Mouse (Mus musculus): ENCODE measurements around the gene Exosc8.

The Exosc8 gene

DNA sequence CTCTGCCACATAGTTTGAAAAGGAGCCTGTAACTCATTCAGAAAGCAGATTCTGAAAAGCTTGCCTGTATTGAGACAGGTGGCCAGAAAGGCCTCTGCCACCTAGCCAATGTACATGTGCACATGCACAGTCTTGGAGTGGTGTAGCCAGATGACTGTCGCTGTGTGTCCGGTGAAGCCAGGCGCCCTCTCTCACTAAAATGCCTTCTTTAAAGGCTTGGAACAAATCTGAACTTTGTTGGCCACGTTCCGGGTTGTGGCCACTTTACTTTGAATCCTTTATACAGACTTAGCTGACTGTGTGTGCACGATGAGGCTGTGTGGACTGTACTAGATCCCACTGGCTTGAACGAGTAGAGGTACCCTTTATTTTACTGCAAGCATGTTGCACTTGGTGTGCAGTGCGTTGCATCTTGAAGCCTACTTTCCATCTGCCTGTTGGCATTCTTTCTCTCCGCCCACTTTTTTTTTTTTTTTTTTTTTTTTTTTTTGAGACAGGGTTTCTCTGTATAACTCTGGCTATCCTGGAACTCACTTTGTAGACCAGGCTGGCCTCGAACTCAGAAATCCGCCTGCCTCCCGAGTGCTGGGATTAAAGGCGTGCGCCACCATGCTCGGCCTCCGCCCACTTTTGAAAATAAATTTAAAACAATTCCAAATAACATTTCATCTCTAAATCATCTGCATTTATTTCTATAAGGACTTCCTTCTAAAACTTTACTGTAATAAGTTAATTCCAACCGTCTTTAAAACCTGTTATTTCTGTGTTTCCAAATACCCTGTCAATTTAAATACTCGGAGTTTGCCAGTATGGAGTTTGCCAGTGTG, 1.1 kb upstream of the Exosc8 start:
- in situ Hi-C loops (cut with MboI, MseI) = loop anchor here (25.0 kb wide), 2 partner anchors 874 to 1274 kb away; partner anchors contain the start of genes Nhlrc3 (in 1 of the 2), Proser1 (in 1 of the 2) and Ufm1 (in 1 of the 2)

DNA sequence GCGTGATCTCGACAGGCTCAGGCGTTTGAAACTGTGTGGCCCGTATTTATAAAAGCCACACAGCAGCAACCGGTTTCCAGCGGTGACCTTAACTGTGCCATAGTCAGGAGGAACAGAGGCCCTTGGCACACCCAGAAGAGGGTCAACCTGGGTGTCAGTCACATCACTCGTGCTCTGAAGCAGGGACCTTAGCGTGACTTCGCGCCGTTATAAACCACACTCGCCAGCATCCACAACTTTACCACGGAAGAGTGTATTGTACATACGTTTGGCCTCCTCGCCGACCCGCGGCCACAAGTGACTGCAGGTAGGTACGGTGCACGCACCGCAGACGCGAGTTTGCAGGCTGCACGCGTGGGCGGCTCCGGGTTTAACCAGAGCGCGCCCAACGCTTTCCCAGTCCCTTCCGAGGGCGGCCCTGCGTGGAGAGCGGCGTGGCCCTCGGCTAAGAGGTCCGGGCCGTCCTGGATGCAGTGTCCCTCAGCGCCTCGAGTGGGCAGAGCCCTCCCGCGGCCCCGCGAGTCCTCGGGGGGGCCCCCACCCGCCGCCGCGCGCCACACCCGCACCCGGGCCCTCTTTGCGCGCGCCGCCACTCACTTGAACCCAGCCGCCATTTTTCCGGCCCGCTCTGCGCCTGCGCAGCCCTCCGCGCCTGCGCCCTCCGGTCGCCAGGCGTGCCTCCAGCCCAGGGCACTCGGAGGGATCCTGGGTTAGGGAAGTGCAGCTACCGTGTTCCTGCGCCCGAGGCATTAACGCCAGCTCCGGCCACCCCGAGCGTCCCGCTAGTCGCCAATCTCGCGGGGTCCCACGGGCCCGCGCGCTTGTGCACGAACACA, 564 bp downstream of the Exosc8 start:
- in situ Hi-C loops (cut with MboI, MseI) = loop anchor here (5.0 to 25.0 kb wide), 3 partner anchors 37 to 1272 kb away; partner anchors contain the start of genes Nhlrc3 (in 1 of the 2), Proser1 (in 1 of the 2) and Ufm1 (in 1 of the 2)

DNA sequence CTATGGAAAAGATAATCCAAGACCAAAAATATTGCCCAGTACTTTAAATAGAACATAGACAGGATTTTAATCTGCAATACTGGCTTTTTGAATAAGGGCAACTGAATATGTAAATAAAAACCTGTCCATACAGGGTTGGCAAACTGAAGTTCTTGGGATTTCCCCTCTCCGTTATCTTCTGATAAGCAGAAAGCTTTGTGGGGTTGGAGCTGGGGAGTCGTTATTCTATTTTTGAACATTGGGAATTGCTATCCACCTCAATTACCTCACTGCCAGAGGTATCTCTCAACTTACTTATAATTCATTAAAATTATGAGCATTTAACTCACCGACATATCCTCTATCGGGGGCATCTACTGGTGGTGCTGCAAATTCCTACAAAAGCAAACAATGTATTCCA, 2.8 kb downstream of the Exosc8 start:
- in situ Hi-C loops (cut with MboI, MseI) = loop anchor here (5.0 to 25.0 kb wide), 3 partner anchors 35 to 1270 kb away; partner anchors contain the start of genes Nhlrc3 (in 1 of the 2), Proser1 (in 1 of the 2) and Ufm1 (in 1 of the 2)

DNA sequence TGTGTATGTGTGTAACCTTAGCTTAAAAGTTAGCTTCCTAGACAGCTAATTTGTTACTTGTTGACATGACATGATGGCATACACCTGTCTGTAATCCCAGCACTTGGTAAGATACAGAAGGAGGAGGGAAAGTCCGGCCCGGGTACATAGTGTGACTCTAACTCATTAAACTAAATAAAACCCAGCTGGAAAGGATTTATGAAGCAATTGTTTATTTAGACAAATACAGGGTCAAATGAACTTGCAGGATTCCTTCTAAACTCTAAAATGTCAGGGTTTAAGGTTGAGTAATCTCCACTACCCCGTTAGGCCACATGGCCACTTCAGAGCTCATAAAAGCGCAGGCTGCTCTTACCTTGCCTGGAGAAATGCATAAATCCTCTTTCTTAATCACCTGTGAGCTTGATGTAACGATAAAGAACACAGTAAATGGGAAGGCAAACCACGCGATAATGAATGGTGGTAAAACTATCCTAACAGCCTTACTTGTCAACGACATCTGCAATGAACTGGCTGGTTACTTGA, 3.5 kb downstream of the Exosc8 start:
- in situ Hi-C loops (cut with MboI, MseI) = loop anchor here (5.0 to 25.0 kb wide), 3 partner anchors 34 to 1269 kb away; partner anchors contain the start of genes Nhlrc3 (in 1 of the 2), Proser1 (in 1 of the 2) and Ufm1 (in 1 of the 2)

DNA sequence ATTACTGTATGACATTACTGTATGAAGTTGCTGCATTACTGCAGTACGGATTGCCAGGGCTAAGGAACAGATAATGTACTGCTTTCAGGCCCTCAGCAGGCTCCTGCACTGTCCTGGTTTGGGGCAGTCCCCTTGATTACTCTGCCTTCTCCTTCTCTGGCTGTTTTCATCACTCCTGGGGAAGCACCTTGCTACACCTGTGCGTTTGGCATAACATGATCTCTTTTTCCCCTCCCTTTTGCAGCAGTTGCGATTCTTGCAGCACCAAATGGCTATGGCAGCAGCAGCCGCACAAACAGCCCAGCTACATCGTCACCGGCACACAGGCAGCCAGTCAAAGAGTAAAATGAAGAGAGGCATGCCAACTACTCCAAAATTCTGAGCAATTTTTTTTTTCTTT, 7.1 kb downstream of the Exosc8 start:
- in situ Hi-C loops (cut with MboI, MseI) = loop anchor here (10.0 to 25.0 kb wide), 3 partner anchors 697 to 1266 kb away; partner anchors contain the start of genes Nhlrc3 (in 1 of the 2), Proser1 (in 1 of the 2) and Ufm1 (in 1 of the 2)

DNA sequence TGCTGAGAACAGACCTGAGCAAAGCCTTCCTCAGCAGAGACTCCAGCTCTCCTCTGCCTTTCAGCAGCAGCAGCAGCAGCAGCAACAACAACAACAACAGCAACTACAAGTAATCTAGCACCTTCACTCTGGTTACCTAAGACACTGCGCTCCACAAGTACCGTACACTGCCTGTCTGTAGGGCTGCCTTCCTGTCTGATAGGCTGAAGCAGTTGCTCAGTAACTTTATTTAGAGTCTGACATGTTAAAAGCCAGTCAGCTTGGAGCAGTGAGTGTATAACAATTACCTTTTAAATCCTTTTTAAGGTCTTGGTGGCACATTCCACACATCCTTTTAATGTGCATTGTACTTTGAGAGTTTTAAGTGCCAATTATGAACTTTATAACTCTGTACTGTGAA, 7.6 kb downstream of the Exosc8 start:
- in situ Hi-C loops (cut with MboI, MseI) = loop anchor here (10.0 to 25.0 kb wide), 3 partner anchors 697 to 1265 kb away; partner anchors contain the start of genes Nhlrc3 (in 1 of the 2), Proser1 (in 1 of the 2) and Ufm1 (in 1 of the 2)

DNA sequence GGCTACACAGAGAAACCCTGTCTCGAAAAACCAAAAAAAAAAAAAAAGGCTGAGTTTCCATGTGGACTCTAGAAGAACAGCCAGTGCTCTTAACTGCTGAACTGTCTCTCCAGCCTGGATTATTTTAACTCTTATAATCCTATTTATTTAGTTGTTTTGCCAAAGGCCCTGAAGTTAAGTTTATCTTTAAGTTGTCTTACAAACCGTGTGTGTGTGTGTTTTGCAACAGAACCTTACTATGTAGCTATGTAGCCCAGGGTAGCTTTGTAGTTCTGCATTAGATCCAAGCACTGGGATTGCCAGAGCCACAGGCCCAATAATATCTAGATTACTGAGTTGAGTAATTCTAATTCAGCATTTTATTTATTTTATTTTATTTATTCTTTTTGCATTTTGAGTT, 9.8 kb downstream of the Exosc8 start:
- in situ Hi-C loops (cut with MboI, MseI) = loop anchor here (10.0 to 25.0 kb wide), 3 partner anchors 699 to 1263 kb away; partner anchors contain the start of genes Nhlrc3 (in 1 of the 2), Proser1 (in 1 of the 2) and Ufm1 (in 1 of the 2)

DNA sequence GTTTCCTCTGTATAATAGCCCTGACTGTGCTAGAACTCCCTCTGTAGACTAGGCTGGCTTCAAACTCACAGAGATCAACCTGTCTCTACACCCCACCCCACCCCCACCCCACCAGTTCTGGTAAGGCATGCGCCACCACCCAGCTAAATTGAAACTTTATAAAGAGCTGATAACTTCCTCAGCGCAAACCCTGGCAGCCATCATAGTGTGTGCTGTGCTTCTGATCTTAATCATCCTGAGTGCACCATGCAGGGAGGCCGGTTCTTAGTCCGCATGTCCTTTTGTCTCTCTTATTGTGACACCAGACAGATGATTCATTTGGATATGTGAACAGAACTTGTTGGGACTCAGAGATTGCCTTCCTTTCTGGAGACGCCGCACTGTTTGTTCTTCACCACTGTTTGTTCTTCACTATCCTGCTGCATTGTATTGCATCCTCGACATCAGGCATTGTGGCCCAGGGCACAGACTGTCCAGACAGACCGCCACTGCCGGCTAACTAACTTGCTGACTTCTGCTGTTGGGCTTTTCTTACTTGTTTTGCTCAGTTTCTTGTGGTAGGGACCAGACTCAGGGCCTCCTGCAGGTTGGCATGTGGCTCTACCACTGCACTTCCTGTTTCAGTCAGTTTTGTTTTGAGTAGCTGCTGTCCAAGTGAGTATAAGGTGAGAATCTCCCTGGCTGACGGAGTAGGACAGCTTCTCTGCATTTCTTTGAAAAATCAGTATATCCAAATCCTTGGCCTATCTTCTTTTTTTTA, 11.3 kb downstream of the Exosc8 start:
- in situ Hi-C loops (cut with MboI, MseI) = loop anchor here (10.0 to 25.0 kb wide), 3 partner anchors 701 to 1937 kb away; partner anchors contain the start of genes Nhlrc3 (in 1 of the 2) and Proser1 (in 1 of the 2)

DNA sequence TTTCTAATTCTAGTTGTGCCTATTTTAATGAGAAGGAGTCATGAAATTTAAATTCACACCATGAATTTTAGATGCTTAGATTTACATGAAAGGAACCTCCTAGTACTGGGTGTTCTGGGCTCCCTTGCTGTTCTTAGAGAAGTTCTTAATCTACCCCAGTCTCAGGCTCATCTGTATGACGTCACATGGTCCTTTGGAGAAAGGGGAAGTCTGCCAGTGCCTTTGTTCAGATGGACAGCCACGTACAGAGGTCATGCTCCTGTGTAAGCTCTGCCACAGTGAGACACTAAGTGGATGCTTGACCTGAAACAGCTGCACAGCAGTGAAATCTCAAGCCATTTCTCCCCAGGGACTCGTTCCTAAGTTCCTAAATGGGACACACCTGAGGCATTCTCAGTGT, 16.2 kb downstream of the Exosc8 start:
- in situ Hi-C loops (cut with MboI, MseI) = loop anchor here in 1 of 2 experiments (25.0 kb wide), 2 partner anchors 1257 to 1932 kb away; partner anchors contain the start of genes Nhlrc3 and Proser1

DNA sequence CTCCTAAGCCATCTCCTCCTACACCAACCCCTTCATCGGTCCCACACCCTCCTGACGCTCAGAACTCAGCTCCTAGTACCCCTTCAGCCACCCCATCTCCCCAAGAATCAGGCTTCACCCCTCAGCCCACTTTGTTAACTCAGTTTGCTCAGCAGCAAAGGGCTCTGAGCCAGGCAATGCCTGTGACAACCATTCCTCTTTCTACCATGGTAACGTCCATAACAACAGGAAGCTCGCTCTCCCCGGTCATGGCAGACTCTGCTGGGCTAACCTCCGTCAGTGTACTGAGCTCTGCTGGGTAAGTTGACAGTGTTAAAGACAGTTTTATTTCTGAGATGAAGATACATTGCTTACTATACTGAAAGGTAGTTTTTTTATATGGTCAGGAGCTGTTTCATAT, 17.8 kb downstream of the Exosc8 start:
- in situ Hi-C loops (cut with MboI, MseI) = loop anchor here in 1 of 2 experiments (25.0 kb wide), 2 partner anchors 1255 to 1930 kb away; partner anchors contain the start of genes Nhlrc3 and Proser1

DNA sequence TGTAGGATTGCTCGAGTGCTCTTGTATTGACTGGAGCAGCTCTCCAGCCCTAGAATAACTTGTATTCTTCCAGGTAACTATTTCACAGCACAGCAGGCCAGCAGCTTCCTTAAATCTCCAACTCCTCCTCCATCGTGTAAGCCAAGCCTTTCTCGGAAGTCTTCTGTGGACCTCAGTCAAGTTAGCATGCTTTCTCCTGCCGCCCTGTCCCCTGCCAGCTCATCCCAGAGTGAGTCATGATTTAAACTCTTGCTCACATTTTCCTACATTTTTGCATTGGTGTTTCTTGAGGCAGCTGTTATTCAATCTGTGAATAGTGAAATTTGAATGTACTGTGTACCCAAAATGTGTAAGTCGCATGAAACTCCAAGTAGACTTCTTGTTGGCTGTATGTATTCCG, 19.7 kb downstream of the Exosc8 start:
- in situ Hi-C loops (cut with MboI, MseI) = loop anchor here in 1 of 2 experiments (25.0 kb wide), 2 partner anchors 1253 to 1928 kb away; partner anchors contain the start of genes Nhlrc3 and Proser1

DNA sequence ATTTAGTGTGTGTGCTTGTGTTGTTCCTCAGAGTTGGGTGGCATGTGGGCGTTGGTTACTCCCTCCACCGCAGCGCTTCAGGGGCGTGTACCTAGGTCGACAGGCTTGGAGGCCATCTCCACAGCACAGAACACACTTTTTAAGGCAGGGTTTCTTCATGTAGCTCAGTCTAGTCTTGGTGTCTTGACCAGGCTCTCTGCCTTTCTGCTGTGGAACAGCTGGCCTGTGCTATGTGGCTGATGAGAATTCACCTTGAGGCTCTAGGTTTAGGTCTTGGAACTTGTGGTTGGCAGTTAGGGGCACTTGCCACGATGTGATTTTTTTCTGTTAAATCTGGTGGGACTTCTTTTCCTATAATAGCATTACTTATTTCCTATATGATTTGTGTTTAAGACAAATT, 20.9 kb downstream of the Exosc8 start, which contains the start of gene Gm21958:
Gene Gm21958 (minus strand): TSS at position 101 of the 400 bp plus-strand sequence.
- in situ Hi-C loops (cut with MboI, MseI) = loop anchor here in 1 of 2 experiments (25.0 kb wide), 2 partner anchors 1252 to 1927 kb away; partner anchors contain the start of genes Nhlrc3 and Proser1

DNA sequence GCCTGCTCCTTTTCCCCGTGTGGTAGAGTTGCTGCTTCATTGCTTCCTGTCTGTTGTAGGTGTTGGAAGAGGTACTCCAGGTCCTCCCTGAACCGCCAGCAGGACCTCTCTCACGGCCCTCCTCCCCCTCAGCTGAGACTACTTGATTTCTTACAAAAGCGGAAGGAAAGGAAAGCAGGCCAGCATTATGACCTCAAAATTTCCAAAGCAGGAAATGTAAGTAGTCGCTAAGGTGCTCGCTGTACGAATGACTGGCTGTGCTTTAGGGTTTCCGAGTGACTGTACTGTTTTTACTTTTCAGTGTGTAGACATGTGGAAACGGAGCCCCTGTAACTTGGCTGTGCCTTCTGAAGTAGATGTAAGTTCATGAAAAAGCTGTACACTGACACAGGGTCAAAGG, 26.2 kb downstream of the Exosc8 start:
- in situ Hi-C loops (cut with MboI, MseI) = loop anchor here in 1 of 2 experiments (25.0 kb wide), 2 partner anchors 1247 to 1922 kb away; partner anchors contain the start of genes Nhlrc3 and Proser1

DNA sequence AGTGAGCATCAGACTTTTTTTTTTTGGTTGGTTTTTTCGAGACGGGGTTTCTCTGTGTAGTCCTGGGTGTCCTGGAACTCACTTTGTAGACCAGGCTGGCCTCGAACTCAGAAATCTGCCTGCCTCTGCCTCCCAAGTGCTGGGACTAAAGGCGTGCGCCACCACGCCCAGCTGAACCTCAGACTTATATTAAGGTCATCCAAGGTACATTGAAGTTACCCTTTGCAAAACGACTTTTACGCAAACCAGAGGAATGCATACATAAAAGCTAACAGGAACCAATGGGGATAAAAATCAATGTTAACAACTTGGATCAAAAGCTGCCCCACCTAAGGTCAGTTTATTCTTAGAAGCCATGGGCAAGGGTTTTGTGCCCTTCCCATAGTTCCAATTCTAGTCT, 31.1 kb downstream of the Exosc8 start:
- in situ Hi-C loops (cut with MboI, MseI) = loop anchor here in 1 of 2 experiments (25.0 kb wide), 2 partner anchors 1242 to 1917 kb away; partner anchors contain the start of genes Nhlrc3 and Proser1

DNA sequence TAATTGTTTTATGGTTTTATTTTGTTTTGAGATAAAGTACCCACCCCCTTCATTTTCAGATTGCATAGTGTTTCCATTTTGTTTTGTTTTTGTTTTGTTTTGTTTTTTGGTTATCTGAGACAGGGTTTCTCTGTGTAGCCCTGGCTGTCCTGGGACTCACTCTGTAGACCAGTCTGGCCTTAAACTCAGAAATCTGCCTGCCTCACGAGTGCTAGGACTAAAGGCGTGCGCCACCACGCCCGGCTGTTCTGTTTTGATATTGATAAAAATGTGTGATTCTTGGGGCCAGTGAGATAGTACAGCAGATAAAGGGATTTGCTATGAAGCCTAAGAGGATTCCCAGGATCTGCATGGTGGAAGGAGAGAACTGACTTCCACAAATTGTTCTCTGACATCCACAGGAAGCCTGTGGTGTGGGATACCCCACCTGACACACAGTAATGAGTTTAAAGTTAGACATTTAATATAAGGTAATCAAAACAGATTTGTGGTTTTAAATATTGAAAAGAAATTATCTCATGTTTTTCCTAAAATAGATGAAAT, 35.4 kb downstream of the Exosc8 start:
- in situ Hi-C loops (cut with MboI, MseI) = loop anchor here (5.0 to 25.0 kb wide), 4 partner anchors 32 to 1913 kb away; partner anchors contain the start of genes Nhlrc3 (in 1 of the 2), Proser1 (in 1 of the 2) and Ufm1 (in 1 of the 2)

DNA sequence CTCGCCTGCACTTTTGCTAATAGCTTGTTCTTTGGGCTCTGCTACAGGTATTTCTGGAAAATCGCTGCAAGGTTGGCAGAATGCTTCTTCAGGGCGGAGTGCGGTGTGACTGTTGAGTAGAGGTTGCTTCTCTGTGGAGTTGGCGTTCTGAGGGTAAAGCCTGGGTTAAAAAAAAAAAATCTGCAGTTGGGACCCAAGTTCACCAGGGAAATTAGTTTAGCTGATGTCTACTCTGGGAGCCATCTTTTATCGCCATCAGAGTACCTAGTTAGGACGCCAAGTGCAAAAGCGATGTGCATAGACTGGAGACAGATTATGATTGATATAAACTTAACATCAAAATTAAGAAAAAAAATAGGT, 42.2 kb downstream of the Exosc8 start:
- in situ Hi-C loops (cut with MboI, MseI) = loop anchor here in 1 of 2 experiments (25.0 kb wide), 1 partner anchor 831 kb away; the partner anchor contains the start of gene Ufm1

DNA sequence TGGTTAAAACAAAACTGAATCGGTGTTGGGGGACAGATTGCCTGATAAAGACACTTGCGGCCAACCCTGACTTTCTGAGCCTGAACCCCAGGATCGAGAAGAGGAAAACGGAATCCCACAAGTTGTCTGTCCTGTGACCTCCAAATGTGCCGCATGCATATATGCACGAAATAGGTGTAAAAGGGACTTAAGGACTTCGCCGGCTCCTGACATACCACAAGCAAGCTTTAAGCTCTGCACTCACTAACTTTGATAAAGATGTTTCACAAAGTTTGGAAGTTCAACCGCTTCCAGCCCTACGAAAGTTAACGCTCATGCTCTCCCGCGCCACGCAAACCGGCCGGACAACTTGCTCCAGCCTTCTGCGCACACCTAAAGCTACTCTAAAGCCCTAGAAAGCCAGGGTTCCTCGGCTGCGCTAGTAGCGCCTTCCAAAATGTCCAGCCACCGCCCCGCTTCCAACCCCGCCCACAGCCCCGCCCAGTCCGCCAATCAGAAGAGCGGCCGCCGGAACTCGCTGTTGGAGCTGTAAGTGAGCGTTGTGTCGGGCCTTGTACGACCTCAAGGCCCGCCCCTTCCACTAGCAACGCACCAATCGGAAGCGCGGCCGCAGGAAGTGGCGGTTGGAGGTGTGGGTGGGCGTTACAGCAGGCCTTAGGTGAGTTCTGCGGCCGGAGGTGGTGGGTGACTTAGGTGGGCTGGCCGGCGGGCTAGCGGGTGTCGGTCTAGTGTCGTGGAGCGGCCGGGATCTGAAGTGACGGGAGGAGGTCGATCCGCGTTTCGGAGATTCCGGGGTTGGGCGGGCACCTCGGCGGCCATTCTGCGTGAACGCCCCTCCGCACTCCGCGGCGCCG, 42.8 kb downstream of the Exosc8 start, which contains the start of gene Supt20:
Gene Supt20 (plus strand): TSS at position 606 of the 854 bp plus-strand sequence.
- in situ Hi-C loops (cut with MboI, MseI) = loop anchor here in 1 of 2 experiments (25.0 kb wide), 1 partner anchor 830 kb away; the partner anchor contains the start of gene Ufm1

DNA sequence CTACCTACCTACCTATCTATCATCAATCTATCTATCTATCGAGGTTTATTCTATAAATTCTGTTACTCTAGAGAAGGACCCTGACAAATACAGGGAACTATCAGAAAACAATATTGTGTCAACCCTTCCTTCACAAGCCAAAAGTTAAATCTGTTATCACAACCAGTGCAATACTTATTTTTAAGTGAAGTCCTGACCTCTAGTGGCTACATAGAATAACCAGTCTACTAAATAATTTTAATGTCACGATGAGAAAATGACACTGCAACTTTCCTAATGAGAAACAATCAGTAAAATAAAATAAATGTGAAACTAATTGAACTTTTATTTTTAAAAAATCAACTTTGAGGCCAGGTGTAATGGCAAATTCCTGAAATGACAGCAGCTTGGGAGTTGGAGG, 46.1 kb downstream of the Exosc8 start:
- in situ Hi-C loops (cut with MboI, MseI) = loop anchor here (5.0 to 25.0 kb wide), 2 partner anchors 337 to 827 kb away; partner anchors contain the start of gene Ufm1 (in 1 of the 2)
